Mouse (Mus musculus) E14TG2a.4 (cell line): Measurements from ENCODE around the gene Gpx2.
"Not testable (repeated sequence)": the region's sequence is repeated elsewhere in the genome, so short reads cannot be mapped to it uniquely, and the experiment has no call there.

Source experiments
- H3K27me3 ChIP-seq: 2 replicates; pipeline ENCODE4 v1.6.1; 2014; ENCODE audit warnings: low read length, control low read depth; ENCODE audit not compliant: insufficient read depth
- H3K36me3 ChIP-seq: 2 replicates; pipeline ENCODE4 v1.6.1; 2014; ENCODE audit warnings: low read length, control low read depth; ENCODE audit not compliant: insufficient read depth
- H3K4me1 ChIP-seq: replicated peaks from 2 replicates; pipeline ENCODE4 v1.6.1; 2014; ENCODE audit warnings: low read depth, low read length, control low read depth
- H3K4me3 ChIP-seq: replicated peaks from 2 replicates; pipeline ENCODE4 v1.5.1; 2014; ENCODE audit warnings: mild to moderate bottlenecking, low read length
- H3K9me3 ChIP-seq: 2 replicates; pipeline ENCODE4 v1.6.1; 2014; ENCODE audit warnings: low read length, control low read depth
- CTCF ChIP-seq: conservative IDR thresholded peaks from 2 replicates; pipeline ENCODE4 v1.5.1; 2014; ENCODE audit warnings: low read length
- NANOG ChIP-seq: IDR thresholded peaks from 2 replicates; pipeline ENCODE4 v1.6.1; 2014; ENCODE audit warnings: borderline replicate concordance, low read length, mixed read lengths
- POU5F1 ChIP-seq: IDR thresholded peaks from 2 replicates; pipeline ENCODE4 v1.6.1; 2014; ENCODE audit warnings: low read length, borderline replicate concordance

Gpx2 gene

GRCm38 (mm10) chr12:76792540-76792939 is 2.8 kb downstream of the Gpx2 start:
- not testable (repeated sequence) for H3K27me3 ChIP-seq, H3K36me3 ChIP-seq, H3K4me3 ChIP-seq, H3K9me3 ChIP-seq
- TF ChIP-seq CTCF = 0 out of 2 replicates have a peak, but pooled peaks have one; percentile 10
- H3K4me1 ChIP-seq = peaks cover 30% of the 10 kb centered on the region

- Histone ChIP-seq H3K4me3 (no peak overlapping the region), H3K4me1 (peaks cover 11% of the 10 kb centered on the region), H3K9me3 (no peaks in the 10 kb centered on the region), H3K36me3 (no peaks in the 10 kb centered on the region), H3K27me3 (no peaks in the 10 kb centered on the region)
- TF ChIP-seq CTCF (no peak), POU5F1 (no peak), NANOG (no peak)
Observed at GRCm38 (mm10) chr12:76790446-76791084, 4.8 kb downstream of the Gpx2 start.

GRCm38 (mm10) chr12:76784056-76784619 is 11.2 kb downstream of the Gpx2 start:
- H3K4me1 ChIP-seq = no peaks in the 10 kb centered on the region
- H3K27me3 ChIP-seq = no peaks in the 10 kb centered on the region
- peaks cover 41% of the 10 kb centered on the region for H3K9me3 ChIP-seq
- no peak for TF ChIP-seq POU5F1
- TF ChIP-seq CTCF = no peak
- no peak for TF ChIP-seq NANOG
- H3K36me3 ChIP-seq = peaks cover 24% of the 10 kb centered on the region
- H3K4me3 ChIP-seq = no peak overlapping the region

GRCm38 (mm10) chr12:76780639-76781468 is 14.5 kb downstream of the Gpx2 start:
- Histone ChIP-seq H3K4me3 (no peak overlapping the region), H3K27me3 (no peaks in the 10 kb centered on the region), H3K4me1 (no peaks in the 10 kb centered on the region), H3K9me3 (peaks cover 50% of the 10 kb centered on the region), H3K36me3 (peaks cover 36% of the 10 kb centered on the region)
- TF ChIP-seq NANOG (no peak), CTCF (no peak), POU5F1 (no peak)

GRCm38 (mm10) chr12:76779951-76780350 is 15.4 kb downstream of the Gpx2 start:
- H3K4me3 ChIP-seq = no peak overlapping the region
- peaks cover 50% of the 10 kb centered on the region for H3K9me3 ChIP-seq
- H3K27me3 ChIP-seq = no peaks in the 10 kb centered on the region
- peaks cover 36% of the 10 kb centered on the region for H3K36me3 ChIP-seq
- H3K4me1 ChIP-seq = no peaks in the 10 kb centered on the region
- TF ChIP-seq NANOG = no peak
- TF ChIP-seq POU5F1 = no peak
- no peak for TF ChIP-seq CTCF

- H3K4me1 ChIP-seq = no peaks in the 10 kb centered on the region
- H3K36me3 ChIP-seq = peaks cover 36% of the 10 kb centered on the region
- no peak overlapping the region for H3K4me3 ChIP-seq
- peaks cover 48% of the 10 kb centered on the region for H3K9me3 ChIP-seq
- H3K27me3 ChIP-seq = no peaks in the 10 kb centered on the region
- TF ChIP-seq NANOG = no peak
- no peak for TF ChIP-seq CTCF
- TF ChIP-seq POU5F1 = no peak
Observed at GRCm38 (mm10) chr12:76778305-76779083, 16.9 kb downstream of the Gpx2 start.

- H3K9me3 ChIP-seq = peaks cover 45% of the 10 kb centered on the region
- peak; percentile 47 for TF ChIP-seq CTCF
- TF ChIP-seq NANOG = no peak
- no peak for TF ChIP-seq POU5F1
- H3K36me3 ChIP-seq = peaks cover 36% of the 10 kb centered on the region
- no peaks in the 10 kb centered on the region for H3K4me1 ChIP-seq
- no peak overlapping the region for H3K4me3 ChIP-seq
- H3K27me3 ChIP-seq = no peaks in the 10 kb centered on the region
Observed at GRCm38 (mm10) chr12:76777845-76778244, 17.5 kb downstream of the Gpx2 start.

GRCm38 (mm10) chr12:76776898-76777297 is 18.5 kb downstream of the Gpx2 start:
- Histone ChIP-seq H3K36me3 (peaks cover 30% of the 10 kb centered on the region), H3K4me3 (no peak overlapping the region), H3K4me1 (no peaks in the 10 kb centered on the region), H3K27me3 (no peaks in the 10 kb centered on the region), H3K9me3 (peaks cover 36% of the 10 kb centered on the region)
- no peak for TF ChIP-seq CTCF
- TF ChIP-seq NANOG = no peak
- no peak for TF ChIP-seq POU5F1
